Mouse (Mus musculus): ENCODE data around the gene Dennd1a.

Gene Dennd1a

DNA sequence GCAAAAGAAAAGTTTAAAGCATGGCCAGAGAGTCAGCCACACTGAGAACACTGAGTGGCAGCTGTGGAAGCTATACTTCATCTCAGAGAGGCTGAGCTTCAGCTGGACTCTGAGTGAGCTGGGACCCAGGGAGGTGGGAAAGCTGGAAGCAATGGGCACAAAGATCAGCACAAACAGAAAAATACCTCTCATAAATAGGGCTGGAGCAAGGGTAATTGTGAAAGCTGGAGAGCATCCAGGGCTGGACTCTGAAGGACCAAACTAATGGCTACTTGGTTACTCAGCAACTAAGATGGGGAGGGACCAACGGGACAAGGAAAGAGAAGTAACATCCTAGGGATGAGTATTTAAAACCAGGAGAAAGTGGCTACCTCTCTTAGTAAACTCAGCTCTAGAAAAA lies 225.0 kb downstream of the Dennd1a start:
- in situ Hi-C loops (cut with MboI, MseI): no loop called here

DNA sequence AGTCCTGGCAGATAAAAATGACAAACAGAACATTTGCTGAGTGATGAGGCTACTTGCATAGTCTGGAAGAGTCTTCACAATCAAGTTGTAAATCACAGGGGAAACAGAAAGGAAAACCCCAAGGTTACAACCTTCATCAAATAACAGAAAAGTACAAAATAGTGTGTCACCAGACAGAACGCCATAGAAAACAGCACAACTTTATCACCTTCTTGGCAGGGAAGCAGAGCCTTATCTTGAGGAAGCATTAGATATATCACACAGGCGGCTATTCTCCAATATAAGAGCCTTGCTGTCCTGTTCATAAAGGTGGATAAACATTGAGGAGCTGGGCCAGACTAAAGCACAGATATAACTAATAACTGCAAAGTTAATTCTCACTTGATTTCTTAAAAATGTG lies 225.7 kb downstream of the Dennd1a start:
- in situ Hi-C loops (cut with MboI, MseI): no loop called here

DNA sequence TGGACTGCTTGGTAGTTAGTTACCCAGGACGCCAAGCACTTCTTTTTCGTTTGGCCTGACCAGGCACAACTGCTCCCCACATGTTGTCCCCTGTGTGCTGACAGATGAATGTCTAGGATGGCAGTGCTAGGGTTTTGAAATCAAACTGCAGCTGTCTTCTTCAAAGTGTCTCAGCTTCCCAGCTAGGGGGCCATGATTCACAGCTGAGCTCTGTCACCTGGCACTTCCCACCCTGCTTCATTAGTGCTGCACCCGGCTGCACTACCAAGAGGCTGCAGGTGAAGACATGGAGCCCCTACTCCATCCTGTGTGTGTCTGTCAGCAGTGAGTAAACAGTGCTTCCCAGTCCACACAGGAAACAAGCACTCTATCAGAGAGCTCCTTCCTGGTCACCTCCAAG lies 234.8 kb downstream of the Dennd1a start:
- in situ Hi-C loops (cut with MboI, MseI): no loop called here

DNA sequence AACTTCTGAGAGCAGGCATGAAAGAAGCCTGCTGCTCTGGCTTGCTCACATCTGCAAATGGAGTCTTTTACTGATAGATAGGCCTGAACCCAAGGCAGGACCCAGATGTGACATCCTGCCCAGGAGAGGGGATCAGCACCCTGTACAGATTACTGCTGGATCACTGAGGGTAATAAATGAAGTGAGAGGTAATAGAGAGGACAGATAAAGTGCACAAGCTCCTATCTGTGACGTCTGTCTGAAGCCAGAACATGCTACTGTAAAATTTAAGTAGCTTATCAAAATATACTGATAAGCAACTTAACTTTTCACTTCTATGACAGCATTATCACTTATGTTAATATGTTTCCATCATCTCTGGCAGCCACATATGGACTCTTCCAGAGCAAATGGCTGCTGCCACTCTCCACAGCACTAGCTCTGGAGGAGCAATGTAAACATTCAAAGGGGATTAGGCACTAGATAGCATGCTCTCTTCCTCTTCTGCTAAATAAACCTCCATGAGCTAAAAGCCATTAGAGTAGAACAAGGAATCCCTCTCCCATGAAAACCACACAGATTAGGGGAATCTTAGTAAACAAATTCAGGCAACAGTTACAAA lies 235.6 kb downstream of the Dennd1a start:
- in situ Hi-C loops (cut with MboI, MseI): no loop called here

DNA sequence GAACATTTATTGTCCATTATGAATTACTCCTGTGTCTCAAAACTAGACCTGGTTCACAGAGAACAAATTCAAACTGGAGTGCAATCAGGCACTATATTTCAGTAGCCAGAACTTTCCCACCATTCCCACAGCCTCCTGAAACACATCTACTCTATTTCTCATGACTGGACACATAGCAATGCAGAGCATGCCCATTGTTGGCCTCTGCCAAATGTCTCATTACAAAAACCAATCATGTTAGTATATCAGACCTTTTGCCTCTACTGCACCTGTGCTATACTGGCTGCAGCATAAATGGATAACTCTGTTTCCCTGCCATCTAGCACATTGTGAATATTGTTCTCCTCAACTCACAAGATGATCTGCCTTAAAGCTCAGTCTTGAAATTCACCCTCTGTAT lies 238.2 kb downstream of the Dennd1a start:
- in situ Hi-C loops (cut with MboI, MseI): no loop called here

DNA sequence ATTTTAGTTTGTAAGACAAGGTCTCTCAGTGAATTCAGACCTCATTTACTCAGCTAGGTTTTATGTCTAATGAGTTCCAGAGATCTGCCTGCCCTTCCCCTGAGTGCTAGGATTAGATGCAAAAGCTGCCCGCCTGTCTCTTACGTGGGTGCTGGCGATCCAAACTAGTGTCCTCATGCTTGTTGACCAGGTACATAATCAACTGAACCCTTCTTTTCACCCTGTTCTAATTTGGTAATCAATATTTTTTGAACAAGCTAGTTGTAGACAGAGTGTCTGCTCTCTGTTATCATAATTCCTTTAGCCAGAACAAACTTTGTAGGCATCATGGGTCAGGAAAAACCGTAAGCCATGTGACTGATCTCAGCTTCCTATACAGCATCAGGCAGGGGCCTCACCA lies 241.9 kb downstream of the Dennd1a start:
- in situ Hi-C loops (cut with MboI, MseI): no loop called here

DNA sequence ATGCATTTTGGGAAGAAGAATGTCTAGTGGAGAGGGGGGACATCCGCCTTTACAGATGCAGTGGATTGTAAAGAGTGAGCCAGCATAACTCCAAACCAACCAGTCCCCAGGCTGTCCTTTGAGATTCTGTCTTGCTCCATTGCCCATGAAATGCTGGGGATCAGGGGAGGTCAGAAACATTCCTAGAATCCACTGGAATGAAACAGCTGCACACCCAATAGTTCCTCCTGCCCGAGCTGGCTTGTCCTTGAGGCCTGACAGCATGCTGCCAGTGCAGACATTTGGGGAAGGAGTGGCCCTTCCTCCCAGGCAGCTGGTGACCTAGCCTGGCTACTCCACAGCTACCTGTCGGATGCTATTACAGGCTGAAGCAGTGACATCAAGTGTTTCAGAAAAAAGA lies 246.3 kb downstream of the Dennd1a start:
- in situ Hi-C loops (cut with MboI, MseI): no loop called here

DNA sequence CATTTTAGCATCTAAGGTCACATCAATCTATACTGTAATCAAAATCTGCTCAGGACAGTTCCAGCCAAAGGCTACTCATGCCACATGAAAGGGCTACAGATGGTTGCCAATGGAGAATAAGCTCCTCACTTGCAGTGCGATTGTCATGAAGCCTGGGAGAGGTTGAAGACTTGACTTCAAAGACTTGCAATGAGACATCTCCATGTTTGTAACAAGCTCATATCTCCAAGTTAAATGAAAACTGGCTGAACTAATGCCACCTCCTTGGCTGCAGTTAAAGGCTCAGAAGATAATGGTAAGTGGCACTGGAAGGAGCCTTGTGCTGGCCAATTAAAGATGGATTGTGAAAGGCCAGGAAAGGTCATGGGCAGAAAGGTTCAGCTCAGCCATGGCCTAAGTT lies 247.6 kb downstream of the Dennd1a start:
- in situ Hi-C loops (cut with MboI, MseI): no loop called here

DNA sequence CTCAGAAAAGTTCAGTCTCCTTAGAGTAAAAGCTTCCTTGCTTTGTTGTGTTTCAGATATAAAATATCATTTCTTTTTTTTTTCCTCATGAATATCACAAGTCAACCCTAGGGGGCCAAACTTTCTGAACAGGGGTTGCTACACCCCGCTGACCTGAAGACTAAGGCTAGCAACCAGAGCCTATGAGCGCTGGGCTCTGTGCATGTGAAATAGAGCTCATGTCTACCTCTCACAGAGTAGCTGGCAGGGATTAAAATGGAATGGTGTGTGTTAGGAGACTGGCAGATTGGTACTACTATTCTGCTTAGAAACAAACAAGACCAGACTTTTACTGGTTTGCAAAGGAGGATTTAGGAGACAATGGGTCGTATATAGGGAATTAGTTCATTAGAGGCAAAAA lies 258.9 kb downstream of the Dennd1a start:
- in situ Hi-C loops (cut with MboI, MseI): no loop called here

DNA sequence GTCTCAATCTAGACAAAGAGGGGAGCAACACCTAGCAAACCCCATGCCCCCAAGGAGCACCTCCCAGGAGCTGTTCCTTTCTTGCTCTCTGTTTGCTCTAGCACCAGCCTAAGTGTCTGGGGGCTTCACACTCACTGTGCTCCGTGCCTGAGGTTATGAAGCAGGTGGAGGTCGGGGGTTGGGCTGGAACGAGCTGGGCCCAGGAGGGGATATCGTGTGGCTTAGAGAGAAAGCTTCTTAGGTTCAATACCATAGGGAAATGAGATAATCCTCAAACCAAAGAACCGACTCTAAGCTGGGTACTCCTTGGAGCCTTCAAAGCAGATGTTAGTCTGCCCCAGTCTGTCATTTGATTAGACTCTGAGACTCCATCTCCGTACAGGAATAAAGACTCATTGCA lies 261.6 kb downstream of the Dennd1a start:
- in situ Hi-C loops (cut with MboI, MseI): no loop called here

DNA sequence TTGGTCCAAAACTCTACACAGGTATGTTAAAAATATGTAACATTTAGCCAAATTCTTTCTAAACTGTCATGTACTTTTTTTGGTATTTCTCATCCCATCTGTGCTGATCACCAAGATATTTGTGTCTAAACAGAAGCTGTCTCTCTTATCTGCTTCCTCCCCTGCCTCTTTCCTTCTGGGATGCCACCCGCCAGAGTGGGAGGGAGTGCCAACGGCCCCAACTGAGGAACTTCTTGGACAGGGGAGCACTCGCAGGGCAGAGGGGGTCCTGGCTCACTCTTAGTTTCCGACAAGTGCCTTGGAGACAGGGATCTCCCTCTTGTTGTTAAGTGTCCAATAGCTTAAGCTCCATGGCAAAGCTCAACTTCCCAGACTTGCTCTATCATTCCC lies 263.5 kb downstream of the Dennd1a start:
- in situ Hi-C loops (cut with MboI, MseI): no loop called here

DNA sequence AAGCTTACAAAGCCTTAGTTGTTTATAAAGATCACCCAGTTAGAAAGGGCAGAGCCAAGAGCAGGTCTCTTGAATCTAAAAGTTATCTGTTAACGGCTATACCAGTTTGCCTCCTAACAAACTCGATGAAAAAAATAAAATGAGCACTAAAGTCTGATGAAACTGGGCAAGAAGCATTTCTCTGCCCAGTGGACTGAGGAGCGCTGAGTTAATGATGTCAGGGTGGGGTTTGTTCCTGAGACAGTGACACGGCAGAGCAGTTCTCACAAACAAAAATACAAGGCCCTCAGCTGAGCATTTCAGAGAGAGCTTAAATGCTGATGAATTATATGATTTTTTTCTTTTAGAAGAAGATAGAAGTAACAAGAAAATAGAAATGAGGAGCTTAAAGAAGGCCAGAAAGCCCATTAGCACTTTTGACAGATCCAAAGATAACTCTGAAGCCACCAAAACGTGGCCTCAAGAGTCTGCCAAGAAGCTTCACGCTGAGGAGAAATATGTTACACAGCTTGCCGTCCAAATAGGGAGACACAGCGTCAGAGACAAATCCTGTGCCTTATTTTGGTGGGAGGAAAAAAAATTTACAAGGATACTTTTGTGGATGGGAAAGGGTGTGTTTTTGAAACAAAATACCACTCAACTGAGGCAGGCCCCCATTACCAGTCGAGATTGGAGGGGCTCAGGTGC lies 264.0 kb downstream of the Dennd1a start:
- in situ Hi-C loops (cut with MboI, MseI): no loop called here

DNA sequence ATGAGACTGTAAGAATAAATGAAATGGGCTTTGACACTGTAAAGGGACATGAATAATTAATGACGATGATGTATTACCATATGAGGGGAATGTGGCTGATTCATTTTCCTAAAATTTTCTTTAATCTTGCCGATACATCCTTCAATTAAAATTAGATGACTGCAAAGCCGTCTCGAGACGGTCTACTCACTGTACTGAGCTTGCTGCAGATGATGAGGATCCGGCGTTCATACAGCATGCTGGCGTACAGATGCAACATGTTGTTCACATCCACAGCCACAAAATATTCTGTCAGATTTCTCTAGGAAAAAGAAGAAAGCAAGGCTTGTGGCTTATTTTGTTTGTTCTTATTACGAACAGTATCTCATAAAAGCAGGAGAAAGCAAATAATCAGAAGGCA lies 266.0 kb downstream of the Dennd1a start:
- in situ Hi-C loops (cut with MboI, MseI): no loop called here

DNA sequence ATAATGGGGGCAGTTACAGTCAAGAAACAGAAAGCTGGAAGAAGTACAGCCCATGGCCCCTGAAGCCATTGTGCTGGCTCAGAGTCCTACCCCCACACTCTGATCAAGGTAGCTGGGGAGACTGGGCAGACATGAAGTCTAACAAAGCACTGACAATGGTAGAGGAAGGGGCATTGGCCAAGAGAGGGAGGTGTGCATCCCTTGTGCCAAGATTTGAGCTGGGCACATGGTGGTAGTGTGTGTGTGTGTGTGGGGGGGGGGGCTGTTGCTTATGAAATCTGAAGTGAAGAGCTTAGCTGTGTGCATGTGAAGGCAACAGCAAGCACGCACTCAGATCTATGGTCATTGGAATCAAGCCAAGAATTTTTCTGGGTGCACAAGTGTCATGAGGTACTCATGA lies 272.5 kb downstream of the Dennd1a start:
- in situ Hi-C loops (cut with MboI, MseI): no loop called here

DNA sequence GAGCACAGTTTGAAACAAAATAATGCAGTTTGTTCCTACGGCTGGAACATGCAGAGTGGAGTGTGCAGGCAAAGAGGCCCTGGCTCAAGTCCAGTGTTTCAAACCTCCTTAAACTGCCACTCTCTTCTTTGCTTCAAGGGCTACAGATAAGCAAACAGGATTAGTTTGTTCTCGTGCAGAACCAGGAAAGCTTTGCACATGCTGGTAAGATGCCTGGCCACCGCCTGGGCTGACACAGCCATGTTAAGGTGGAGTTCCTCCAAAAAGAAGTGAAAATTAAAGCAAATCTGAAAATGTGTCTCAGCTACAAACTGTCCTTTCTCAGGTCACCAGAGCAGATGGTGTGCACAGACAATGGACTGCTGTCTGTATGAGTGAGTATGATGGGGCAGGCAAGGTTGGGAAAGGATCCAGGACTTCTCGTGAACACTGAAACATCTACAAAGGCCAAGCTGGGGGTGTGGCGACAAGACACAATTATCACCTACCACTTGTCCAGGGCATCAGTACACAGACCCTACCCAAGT lies 273.3 kb downstream of the Dennd1a start:
- in situ Hi-C loops (cut with MboI, MseI): no loop called here

DNA sequence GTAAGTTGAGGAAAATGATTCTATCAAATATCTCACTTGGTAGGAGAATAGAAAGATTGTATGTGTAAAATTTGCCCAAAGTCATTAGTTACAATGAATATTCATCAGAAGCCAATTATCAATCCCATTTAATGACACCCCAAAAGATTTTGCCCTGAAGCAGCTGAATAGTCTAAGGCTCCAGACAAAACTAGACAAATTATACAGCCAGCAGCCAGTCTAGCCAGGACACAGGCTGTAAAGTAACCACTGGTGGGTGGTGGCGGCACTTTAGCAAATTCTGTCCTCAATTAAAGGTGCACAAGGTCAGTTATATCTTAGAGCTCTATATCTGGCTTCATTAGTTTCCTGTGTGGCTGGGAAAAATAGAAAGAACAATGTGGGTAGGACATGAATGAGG lies 280.0 kb downstream of the Dennd1a start:
- in situ Hi-C loops (cut with MboI, MseI): no loop called here

DNA sequence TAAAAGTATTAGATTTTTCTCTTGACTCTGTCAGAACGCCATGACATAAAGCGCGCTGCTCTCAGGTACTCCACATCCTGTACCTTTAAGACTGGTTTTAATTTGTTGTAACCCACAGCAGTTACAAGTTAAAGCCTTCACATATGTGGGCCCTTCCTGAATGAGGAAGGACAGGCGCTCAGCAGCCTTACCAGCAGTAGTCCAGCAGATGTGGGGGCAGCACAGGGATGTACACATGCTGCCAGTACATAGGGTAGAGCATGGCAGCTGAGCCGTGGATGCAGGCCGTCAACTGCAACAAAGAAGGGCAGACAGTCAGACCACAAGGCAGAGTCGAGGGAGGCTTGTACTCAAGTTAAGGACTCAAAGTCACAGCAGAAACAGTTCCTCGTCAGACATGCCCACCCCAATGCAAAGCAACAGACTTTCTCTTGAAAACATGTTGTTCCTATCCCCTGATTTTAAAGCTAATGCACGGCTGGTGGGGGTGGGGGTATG lies 284.0 kb downstream of the Dennd1a start:
- in situ Hi-C loops (cut with MboI, MseI): no loop called here

DNA sequence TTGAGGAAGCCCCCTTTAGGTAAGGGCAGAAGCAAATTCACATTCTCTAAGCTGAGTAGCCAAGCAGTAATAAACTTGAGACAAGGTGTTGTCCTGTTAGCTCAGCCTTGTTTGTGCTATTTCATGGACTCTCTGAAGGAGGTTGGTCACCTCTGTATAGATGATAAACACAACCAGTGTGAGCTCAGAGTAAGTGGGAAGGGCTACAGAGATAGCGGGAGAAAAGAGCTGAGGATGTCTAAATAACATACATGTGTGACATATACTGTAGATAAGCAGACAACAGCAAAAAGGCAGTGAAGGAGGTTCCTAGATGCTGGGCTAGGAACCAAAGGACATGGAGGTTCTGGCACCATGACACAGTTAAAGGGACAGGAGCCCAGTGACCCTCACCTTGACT lies 286.2 kb downstream of the Dennd1a start:
- in situ Hi-C loops (cut with MboI, MseI): no loop called here

DNA sequence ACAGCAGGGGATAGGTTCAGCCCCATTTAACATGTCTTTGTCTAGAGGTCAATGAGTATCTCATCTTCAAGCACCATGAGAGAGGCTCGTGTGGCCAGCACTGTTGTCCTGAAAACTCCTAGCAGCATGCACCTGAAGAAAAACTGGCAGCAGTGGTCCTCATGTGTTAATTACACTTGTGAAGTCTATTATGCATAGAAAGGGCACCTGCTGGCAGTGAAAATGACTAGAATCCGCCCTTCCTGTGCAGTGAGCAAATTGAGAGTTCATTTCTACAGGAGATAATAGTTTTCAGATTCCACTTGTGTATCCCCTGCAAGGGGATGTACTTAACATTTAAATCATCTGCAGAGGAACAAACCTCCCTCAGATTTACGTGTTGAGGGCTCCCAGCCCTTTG lies 289.2 kb downstream of the Dennd1a start:
- in situ Hi-C loops (cut with MboI, MseI): loop anchor here in 1 of 2 experiments (25.0 kb wide), 1 partner anchor 1836 kb away; no protein-coding TSS in a partner anchor

DNA sequence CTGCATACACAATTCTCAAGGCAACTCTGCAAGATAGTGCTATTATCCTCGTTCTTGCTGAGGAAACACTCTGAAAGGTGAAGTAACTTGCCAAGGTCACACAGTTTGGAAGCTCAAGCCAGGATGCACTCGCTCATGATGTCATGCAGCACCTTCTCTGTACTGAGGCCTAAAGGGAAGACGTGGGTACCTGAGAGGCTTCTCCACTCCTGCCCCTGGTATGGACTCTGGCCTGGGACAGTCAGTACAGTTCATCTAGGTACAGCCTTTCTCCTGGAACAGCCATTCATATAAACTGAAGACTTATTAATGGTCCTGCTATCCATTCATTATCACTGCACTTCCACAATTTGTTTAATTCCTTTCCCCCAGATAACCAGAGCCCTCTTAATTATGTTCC lies 298.1 kb downstream of the Dennd1a start:
- in situ Hi-C loops (cut with MboI, MseI): loop anchor here in 1 of 2 experiments (25.0 kb wide), 1 partner anchor 1827 kb away; no protein-coding TSS in a partner anchor

DNA sequence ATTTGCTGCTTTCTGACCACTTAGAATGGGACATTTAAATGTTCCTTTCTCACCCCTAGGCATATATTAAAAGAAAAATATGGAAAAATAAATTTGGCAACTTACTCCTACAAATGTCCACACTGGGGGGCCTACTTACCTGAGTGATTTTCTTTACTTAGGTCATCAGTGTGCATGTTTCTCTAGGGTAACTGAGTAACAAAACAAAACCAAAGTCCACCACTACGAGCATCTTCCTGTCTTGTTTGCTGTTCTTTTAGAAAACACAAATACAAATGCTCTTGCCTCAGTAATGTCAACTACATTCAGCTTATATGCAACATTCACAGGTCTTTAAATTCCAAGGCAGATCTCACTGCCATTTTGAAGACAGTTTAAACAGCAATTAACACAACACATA lies 298.9 kb downstream of the Dennd1a start:
- in situ Hi-C loops (cut with MboI, MseI): loop anchor here in 1 of 2 experiments (25.0 kb wide), 1 partner anchor 1826 kb away; no protein-coding TSS in a partner anchor

DNA sequence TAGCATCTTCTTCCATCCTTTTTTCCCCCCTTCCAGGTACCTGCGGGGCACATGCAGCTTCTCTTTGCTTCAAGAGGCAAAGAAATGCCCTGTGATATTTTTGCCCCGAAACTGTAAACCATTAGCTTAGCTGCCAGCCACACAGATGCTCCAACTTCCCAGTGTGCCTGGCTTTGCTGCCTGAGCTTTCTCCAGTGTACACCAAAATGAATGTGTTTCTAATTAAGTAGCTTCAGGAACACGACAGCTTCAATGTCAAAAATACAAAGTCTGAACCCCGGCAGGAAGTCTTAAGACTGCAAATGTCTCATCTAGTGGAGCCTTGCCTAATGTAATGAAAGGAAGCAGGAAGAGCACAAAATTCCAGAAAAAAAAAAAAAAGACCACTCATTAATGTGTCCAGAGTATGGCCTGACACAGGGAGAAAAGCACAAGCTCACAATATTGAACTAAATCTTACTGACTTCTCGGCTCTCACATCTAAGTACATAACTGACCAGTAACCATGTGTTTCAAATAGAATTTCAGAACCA lies 301.4 kb downstream of the Dennd1a start:
- in situ Hi-C loops (cut with MboI, MseI): loop anchor here in 1 of 2 experiments (25.0 kb wide), 1 partner anchor 1823 kb away; no protein-coding TSS in a partner anchor

DNA sequence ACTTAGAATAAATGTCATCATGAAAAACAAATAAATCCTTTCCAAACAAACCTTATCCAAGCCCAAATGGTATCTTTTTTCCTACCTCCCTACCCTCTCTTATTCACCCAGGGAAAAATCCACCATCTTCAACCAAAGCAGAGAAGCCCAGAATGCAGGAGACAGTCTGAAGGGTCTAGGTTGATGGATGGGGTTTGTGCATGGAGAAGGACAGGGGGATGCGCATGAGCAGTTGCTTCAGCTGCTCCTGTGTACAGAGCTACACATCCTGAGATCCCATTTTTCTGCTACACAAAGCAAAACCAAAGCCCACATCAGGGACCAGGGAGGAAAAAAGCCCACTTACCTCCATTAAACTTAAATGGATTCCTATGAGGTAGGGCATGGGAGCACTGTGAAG lies 304.5 kb downstream of the Dennd1a start:
- in situ Hi-C loops (cut with MboI, MseI): loop anchor here in 1 of 2 experiments (25.0 kb wide), 1 partner anchor 1820 kb away; no protein-coding TSS in a partner anchor
